Mouse (Mus musculus) small intestine, adult 2 months (tissue): ENCODE measurements around the gene Rars2. TPM values are rescaled to one million over a fixed set of nuclear protein-coding genes. Genes with fewer than 3 reads are reported as not detected.
"Not testable (repeated sequence)": the region's sequence is repeated elsewhere in the genome, so short reads cannot be mapped to it uniquely, and the experiment has no call there.

ENCODE experiments used
- H3K27ac ChIP-seq: fragments of 200-500 bp; 2 replicates; pipeline ENCODE4 v1.5.1; 2012; ENCODE audit warnings: low read depth, low read length, control low read depth, inconsistent platforms; ENCODE audit not compliant: insufficient read depth
- H3K27me3 ChIP-seq: fragments of 200-500 bp; 2 replicates; pipeline ENCODE4 v1.6.1; 2012; ENCODE audit warnings: mild to moderate bottlenecking, moderate library complexity, low read length, inconsistent platforms; ENCODE audit not compliant: control insufficient read depth, insufficient read depth
- H3K36me3 ChIP-seq: fragments of 200-500 bp; 2 replicates; pipeline ENCODE4 v1.6.1; 2012; ENCODE audit warnings: mild to moderate bottlenecking, low read length, control low read depth, inconsistent platforms; ENCODE audit not compliant: control insufficient read depth, insufficient read depth
- H3K4me1 ChIP-seq: fragments of 200-500 bp; 2 replicates; pipeline ENCODE4 v1.6.1; 2012; ENCODE audit warnings: low read length, inconsistent platforms, mixed read lengths; ENCODE audit not compliant: control insufficient read depth, insufficient read depth, insufficient read length
- H3K4me3 ChIP-seq: fragments of 200-500 bp; 2 replicates; pipeline ENCODE4 v1.5.1; 2012; ENCODE audit warnings: low read depth, mild to moderate bottlenecking, control low read depth, inconsistent platforms, low read length, moderate library complexity
- CTCF ChIP-seq: fragments of 200-500 bp; IDR thresholded peaks from 2 replicates; pipeline ENCODE4 v1.5.1; 2012; ENCODE audit warnings: low read depth, mild to moderate bottlenecking, control low read depth, inconsistent platforms, low read length, moderate library complexity, mixed read lengths; ENCODE audit not compliant: insufficient replicate concordance, insufficient read length; ENCODE audit errors: extremely low read depth
- POLR2A ChIP-seq: fragments of 200-500 bp; IDR thresholded peaks from 2 replicates; pipeline ENCODE4 v1.6.1; 2012; ENCODE audit warnings: low read depth, mild to moderate bottlenecking, control low read depth, inconsistent platforms, low read length, moderate library complexity
- WGBS: fragments of 180-500 bp; shearing (Covaris S2); methylation state at CpG from one replicate; pipeline ENCODE4 v1.1.7; 2018; 5-methylcytosine and 5-hydroxymethylcytosine counted together
- polyA plus RNA-seq: library from polyadenylated mRNA; depleted of rRNA; stranded (reverse); fragments of >200 nt; gene quantifications from 2 replicates; pipeline ENCODE4 v1.2.3, GENCODE M21; 2012; rRNA removed

Rars2 gene
- 3.0 and 5.6 TPM in 2 replicates for polyA plus RNA-seq

- no peak for TF ChIP-seq CTCF
- TF ChIP-seq POLR2A = peak; percentile 89
- Histone ChIP-seq H3K4me1 (peaks cover 4% of the 10 kb centered on the region), H3K4me3 (peak within 1 kb of the TSS; percentile 95), H3K27ac (peak within 1 kb of the TSS; percentile 84), H3K27me3 (no peaks in the 10 kb centered on the region), H3K36me3 (peaks cover under 1% of the 10 kb centered on the region; the same call in 1 of the 2 replicates)
- WGBS = under 1% methylated on average over 42 of the region's 42 CpGs
These were observed at the start of gene Rars2, which contains the start of gene Orc3 for GRCm38 (mm10) chr4:34614630-34615094. Gene Rars2 (plus strand): TSS chr4:34614957. Gene Orc3 (minus strand): TSS chr4:34614944.

DNA sequence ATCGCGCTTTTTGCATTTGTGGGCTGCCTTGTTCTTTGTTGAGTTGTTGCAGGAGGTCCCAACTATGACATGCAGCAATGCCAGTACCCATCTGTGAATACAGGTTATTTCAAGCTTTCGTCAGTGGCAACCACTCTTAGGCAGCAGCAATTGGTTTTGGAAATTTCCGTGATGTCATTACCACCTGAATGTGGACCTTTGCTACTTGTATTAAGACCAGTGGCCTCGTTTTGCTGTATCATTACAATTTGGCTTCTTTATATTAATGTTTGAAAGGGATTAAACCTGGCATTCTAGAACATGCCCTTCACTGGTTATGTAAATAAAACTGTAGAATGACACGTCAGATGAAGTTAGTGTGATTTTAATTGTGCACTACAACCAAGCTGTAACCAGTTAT, 48.5 kb upstream of the Rars2 start:
- TF ChIP-seq CTCF = no peak
- no peak for TF ChIP-seq POLR2A
- H3K27ac ChIP-seq = no peak overlapping the region

DNA sequence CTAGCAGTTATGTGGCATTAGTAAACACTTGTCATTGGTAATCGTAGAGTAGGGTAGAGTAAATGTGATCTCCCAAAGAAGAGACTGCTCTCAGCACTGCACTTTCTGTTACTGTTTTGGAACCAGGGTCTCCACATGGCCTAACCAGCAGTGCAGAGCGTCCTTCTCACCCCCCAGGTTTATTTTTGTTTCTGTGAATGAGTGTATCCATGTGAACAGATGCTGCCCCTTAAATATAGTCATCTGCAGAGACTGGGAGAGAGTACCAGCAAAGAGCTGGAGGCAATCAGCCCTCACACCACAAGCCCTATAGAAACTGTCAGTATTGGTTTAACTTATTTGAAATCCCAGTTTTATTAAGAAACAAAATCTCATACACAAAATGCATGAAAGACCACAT, 41.9 kb upstream of the Rars2 start:
- Histone ChIP-seq H3K4me1 (no peaks in the 10 kb centered on the region), H3K36me3 (peaks cover 62% of the 10 kb centered on the region), H3K27ac (no peak overlapping the region), H3K4me3 (no peak overlapping the region), H3K27me3 (no peaks in the 10 kb centered on the region)
- WGBS = 84% methylated on average over 2 of the region's 2 CpGs
- TF ChIP-seq POLR2A (no peak), CTCF (no peak)

More for the DNA sequence above, 48.5 kb upstream of the Rars2 start:
- Histone ChIP-seq H3K4me3 (no peak overlapping the region), H3K36me3 (peaks cover 47% of the 10 kb centered on the region), H3K4me1 (no peaks in the 10 kb centered on the region), H3K27me3 (no peaks in the 10 kb centered on the region)
- 74% methylated on average over 6 of the region's 6 CpGs for WGBS

GRCm38 (mm10) chr4:34577028-34577427, 37.7 kb upstream of the Rars2 start:
- no peak overlapping the region for H3K27ac ChIP-seq
- no peaks in the 10 kb centered on the region for H3K4me1 ChIP-seq
- 96% methylated on average over 2 of the region's 2 CpGs for WGBS
- H3K36me3 ChIP-seq = peaks cover 54% of the 10 kb centered on the region
- no peaks in the 10 kb centered on the region for H3K27me3 ChIP-seq
- no peak overlapping the region for H3K4me3 ChIP-seq
- no peak for TF ChIP-seq POLR2A
- no peak for TF ChIP-seq CTCF

DNA sequence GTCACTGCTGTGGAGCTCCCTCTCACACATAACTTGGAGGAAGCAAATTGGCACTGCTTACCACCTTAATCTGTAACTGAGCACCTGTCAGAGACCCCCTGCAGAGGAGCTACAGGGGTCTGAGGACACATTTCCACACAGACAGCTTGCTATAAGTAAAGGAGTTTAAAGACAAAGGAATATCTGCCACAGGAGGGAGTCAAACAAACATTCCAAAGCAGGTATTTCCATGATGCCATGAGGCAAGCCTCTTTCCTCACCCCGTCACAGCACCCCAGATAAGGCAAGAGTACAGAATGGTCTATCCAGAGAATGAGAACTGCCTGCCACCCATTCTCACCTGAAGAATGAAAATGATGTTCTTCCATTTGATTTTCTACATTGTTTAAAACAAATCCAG, 35.5 kb upstream of the Rars2 start:
- WGBS = 87% methylated on average over 1 of the region's 1 CpGs
- Histone ChIP-seq H3K27ac (no peak overlapping the region), H3K27me3 (no peaks in the 10 kb centered on the region), H3K4me3 (no peak overlapping the region), H3K36me3 (peaks cover 51% of the 10 kb centered on the region), H3K4me1 (no peaks in the 10 kb centered on the region)
- no peak for TF ChIP-seq CTCF
- no peak for TF ChIP-seq POLR2A

DNA sequence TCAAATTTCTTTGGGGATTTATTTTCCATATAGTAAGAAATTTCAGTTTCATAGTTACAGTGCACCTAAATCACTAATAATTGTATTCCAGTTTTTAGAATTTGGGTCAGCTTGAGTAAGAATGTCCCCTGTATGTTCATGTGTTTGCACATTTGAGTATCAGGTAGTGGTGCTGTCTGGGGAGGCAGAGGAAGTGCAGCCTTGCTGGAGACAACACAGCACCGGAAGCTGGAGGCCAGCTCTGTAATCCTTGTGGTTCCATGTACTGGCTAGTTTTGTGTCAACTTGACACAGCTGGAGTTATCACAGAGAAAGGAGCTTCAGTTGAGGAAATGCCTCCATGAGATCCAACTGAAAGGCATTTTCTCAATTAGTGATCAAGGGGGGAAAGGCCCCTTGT, 33.3 kb upstream of the Rars2 start:
- WGBS = 73% methylated on average over 1 of the region's 1 CpGs
- not testable (repeated sequence) for H3K4me3 ChIP-seq, H3K4me1 ChIP-seq, H3K27ac ChIP-seq, H3K27me3 ChIP-seq
- H3K36me3 ChIP-seq = peaks cover 46% of the 10 kb centered on the region

GRCm38 (mm10) chr4:34581990-34582389, 32.8 kb upstream of the Rars2 start:
- Histone ChIP-seq H3K4me3 (no peak overlapping the region), H3K36me3 (peaks cover 43% of the 10 kb centered on the region), H3K4me1 (no peaks in the 10 kb centered on the region), H3K27ac (no peak overlapping the region), H3K27me3 (no peaks in the 10 kb centered on the region)
- WGBS = 78% methylated on average over 7 of the region's 7 CpGs
- TF ChIP-seq CTCF (no peak), POLR2A (no peak)

DNA sequence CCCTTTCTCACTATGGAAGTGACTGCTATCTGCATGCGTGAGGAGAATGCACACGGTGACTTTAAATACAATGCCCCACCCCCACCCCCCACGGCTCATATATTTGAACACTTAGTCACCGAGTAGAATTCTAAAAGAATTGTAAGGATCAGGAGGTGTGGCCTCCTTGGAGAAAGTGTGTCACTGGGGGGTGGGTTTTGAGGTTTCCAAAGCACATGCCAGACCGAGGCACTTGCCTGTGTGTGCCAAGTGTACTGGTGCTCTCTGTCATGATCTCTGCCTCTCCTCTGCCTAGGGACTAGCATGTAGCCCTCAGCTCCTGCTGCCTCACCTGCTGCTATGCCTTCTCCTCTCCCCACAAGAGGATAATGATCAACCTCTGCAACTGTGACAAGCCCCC, 32.3 kb upstream of the Rars2 start:
- WGBS = 69% methylated on average over 5 of the region's 5 CpGs
- Histone ChIP-seq H3K4me3 (no peak overlapping the region), H3K36me3 (peaks cover 41% of the 10 kb centered on the region), H3K4me1 (no peaks in the 10 kb centered on the region), H3K27me3 (no peaks in the 10 kb centered on the region), H3K27ac (no peak overlapping the region)
- TF ChIP-seq CTCF = no peak
- no peak for TF ChIP-seq POLR2A
